Mouse (Mus musculus) urinary bladder, postnatal 4 days (tissue): ENCODE data around the gene Kcnk13.

ENCODE experiments used
- DNase-seq, 2 experiments: peaks; one replicate each; pipeline ENCODE4 v3.0.0; 2021 to 2022; ENCODE audit warnings: low spot score in 2 of 2

The Kcnk13 gene

DNA sequence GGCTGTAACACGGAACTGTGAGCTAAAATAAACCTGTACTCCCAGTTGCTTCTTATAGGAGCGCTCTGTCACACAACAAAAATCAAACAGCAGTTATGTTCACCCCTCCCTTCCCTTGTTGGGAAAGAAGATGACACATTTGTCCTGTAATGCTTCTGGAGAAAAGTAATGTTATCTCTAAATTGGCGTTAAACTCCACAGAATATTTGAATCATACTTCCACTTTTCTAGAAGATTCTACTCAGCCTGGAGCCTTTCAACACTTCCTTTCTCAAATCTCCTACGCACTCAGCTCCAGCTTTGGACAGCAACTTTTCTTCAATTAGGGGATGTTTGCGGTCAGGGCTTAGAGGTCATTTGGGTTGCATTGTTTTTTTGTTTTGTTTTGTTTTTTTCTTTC lies 125.0 kb downstream of the Kcnk13 start:
- DNase-seq = no peak

DNA sequence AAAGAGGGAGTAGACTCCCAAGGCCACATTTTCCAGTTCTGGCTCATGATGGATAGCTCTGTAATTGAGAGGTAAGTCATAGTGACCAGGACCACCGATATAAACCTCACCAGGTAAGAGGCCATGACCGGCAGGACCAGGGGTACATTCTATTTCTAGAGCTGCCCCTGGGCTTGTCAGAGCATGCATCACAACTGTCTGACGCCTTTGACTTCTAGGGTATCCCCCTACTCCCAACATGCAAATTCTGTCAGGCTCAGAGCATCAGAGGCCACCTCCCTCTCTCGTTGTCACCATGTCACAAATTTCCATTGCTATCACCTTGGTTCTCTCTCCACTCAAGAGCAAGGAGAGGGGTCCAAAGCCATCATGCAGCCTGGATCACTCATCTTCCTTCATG lies 126.5 kb downstream of the Kcnk13 start:
- DNase-seq = no peak

DNA sequence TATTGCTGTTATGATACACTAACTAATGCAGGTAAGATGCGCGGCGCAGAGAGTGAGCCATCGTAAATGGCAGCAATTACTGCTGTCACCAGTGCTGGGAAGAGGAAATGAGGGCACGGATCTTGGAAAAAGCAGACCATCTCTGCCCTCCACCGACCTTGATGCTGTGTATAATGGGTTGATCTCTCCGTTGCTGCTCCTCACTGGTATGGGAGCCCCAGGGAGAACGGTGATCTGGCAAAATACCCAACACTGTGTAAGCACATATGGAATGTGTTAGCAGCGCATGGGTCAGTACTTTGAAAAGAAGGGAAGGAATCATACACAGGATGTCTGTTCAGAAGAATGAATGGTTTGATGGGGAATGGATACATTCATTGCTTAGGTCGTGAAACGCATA lies 128.7 kb downstream of the Kcnk13 start:
- DNase-seq = no peak

DNA sequence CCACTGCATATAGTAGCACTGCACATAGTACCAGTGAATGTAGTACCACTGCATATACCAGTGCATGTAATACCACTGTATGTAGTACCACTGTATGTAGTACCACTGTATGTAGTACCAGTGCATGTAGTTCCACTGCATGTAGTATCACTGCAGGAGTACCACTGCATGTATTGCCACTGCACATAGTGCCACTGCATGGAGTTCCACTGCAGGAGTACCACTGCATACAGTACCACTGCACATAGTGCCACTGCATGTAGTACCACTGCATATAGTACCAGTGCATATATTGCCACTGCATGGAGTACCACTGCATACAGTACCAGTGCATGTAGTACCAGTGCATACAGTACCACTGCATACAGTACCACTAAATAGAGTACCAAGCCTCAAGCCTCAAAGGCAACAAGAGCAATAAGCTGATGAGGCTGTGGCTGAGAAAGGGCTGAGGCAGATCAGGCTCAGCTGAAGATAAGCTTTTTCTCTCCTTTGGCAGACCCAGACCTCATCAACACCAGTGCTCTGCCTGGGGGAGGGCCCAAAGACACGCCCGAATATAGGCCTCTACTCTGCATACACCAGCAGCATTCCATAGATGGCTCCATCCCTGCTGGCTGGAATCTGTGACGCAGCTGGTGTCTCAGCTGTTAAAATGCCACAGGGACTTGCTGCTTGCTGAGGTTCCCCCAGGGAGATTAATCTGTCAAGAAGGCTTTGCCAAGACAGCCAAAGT lies 135.8 kb downstream of the Kcnk13 start:
- DNase-seq = no peak

DNA sequence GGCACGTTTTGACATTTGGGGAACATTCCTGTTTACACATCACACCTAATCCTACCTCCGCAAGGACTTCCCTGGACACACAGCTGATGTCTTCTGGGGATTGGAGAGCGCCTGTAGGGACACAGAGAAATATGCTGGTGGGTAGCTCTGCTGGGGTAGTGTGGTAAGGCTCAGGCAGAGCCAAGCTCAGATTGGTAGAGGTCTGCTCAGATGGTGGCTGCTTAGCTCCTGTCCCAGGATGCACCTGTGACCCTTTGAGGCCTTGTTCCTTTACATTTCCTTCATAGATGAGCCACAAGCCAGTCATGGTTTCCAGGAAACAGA lies 136.4 kb downstream of the Kcnk13 start:
- no peak for DNase-seq

DNA sequence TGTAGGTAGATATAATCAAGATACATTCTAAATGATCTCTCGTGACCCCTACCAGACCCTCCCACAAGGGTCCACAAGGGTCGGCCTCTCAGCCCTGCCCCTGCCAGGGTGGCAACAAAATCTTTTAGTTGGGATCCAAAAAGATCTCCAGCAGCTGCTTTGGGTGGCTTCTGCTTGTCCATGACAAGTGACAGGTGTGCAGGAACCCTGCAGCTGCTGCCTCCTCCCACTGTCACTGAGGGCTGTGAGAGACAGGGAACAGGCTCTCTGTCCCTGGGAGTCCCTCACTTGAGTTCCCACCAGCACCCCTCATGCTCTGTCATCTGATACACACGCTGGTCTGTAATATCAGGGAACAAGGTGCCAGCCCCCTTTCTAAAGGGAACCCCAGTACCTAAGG lies 137.4 kb downstream of the Kcnk13 start:
- DNase-seq = no peak

DNA sequence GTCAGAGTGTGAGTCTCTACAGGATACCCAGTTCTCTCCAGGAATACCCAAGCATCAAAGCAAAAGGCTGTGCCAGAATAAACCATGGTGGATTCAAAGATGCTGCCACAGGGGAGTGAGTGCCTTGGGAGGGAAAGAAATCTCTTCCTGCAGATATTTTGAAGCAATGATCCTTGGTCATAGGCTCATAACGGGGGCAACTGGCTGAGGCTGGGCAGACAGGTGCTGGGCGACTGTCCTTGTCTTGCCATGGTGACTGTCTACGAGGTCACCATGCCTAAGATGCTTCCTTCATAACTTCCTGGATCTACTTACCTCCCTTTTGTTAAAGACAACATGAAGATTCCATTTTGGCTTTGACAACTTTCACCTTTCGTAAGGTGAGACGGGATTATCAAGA lies 140.2 kb downstream of the Kcnk13 start:
- DNase-seq = no peak

DNA sequence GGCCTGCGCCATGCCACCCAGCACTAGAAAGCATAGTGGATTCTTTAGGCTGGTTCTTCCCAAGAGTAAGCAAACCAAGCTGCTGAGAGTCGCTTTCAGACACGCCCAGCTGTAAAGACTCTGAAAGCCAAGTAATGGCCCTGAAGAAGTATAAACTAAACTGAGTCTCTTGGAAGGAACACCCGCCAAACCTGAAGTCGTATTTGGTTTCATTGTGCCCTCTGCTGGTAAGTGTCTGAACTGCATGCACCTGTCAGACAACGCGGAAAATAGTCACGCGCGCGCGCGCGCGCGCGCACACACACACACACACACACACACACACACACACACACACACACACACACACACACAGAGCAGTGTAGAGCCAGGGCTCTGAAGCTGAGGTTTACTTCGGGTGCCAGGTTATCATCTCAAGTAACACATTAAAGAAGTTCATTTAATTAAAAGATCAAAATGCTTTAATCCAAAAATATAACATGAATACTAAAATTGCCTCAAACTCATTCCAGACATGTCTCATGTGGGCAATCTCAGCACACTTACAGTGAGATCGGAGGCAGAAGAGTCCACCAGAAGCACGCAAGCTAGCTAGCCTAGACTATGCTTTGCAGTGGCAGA lies 142.1 kb downstream of the Kcnk13 start:
- DNase-seq = peak in 1 of 2 experiments; percentile 82

DNA sequence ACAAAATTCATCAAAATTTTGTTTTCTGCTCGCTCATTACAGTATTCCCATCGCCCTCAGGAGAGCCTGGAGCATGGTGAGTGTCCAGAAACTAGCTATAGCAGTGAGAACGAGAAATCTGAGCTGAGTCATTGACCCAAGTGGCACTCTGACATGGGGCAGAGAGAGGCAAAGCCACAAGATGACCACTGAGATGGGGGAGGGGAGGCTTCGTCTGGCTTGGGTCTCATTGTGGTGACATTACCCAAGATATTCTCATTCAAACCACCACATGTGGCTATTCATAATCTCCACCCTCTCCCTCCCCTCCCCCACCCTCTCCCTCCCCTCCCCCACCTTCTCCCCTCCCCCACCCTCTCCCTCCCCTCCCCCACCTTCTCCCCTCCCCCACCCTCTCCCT lies 143.1 kb downstream of the Kcnk13 start:
- no peak for DNase-seq

DNA sequence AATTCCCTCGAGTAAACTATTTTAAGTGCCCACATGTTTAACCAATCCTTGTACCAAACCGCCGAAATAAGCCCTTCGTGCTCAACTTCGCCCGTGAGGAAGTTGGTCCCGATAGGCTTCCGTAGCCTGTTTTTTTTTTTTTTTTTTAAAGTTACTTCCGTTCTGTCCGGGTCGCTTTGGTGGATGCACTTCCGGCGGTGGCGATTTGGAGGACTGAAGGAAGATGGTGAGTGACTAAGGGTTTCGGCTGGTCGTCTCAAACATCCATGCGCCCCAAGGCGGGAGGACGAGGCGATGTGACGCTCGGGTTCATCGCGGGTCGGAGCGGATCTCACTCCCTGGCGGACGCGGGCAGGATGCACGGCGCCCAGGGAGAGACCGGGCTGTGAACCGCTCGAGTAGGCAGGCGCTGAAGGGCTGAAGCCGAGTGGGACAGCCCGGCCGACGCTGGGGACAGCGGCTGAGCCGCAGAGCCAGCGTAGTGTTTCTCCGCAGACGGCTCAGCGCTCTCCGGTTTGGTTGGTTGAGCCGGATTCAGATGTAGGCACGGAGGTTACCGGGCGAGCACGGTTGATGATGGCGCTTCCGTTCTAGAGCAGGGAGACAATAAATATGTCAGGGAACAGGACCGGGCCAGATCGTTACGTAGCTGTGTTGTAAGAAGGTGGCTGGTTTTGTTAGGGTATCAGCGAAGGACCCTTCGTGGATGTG lies 145.8 kb downstream of the Kcnk13 start, which contains the start of gene Psmc1:
Psmc1 (plus strand) TSS at position 169 of the 711 bp plus-strand sequence.
- peak; percentile 68 to 80 for DNase-seq
